Mouse (Mus musculus): Measurements from ENCODE around the gene Bahd1. TPM values are rescaled to one million over a fixed set of nuclear protein-coding genes. Genes with fewer than 3 reads are reported as not detected.
A peak's percentile ranks its signal among the peaks of the same experiment; 100 is the strongest.

The Bahd1 gene
- total RNA-seq, 1 experiment, result 7.7 TPM

DNA sequence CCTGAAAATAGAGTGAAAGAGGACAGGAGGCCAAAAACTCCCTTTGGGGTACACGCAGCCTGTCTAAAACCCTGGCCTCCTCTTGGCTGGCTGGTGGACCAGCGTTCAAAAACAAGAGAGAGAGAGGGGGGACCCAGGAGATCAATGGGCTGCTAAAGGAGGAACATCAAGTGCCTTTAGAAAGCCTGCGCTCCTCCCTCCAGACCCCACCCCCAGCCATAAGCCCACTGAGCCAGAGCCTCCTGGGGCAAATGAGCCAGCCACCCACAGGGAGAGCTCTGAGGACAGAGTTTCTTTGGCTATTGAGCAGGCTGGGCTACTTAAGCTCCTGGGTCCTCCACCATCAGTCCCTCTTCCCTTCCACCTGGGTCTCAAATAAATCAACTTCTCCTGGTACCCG is 1.4 kb upstream of the Bahd1 start:
- Histone ChIP-seq H3K9ac (ENCODE audit: insufficient read depth, low read depth, low read length, poor library complexity, severe bottlenecking) (no peak overlapping the region), H3K36me3 (ENCODE audit: control insufficient read depth, insufficient read depth, low read length, poor library complexity, severe bottlenecking) (no peaks in the 10 kb centered on the region), H3K9me3 (ENCODE audit: control insufficient read depth, insufficient read depth, low read depth, low read length) (no peaks in the 10 kb centered on the region), H3K4me1 (ENCODE audit: control insufficient read depth in 2 of 2, insufficient read depth in 2 of 2, low read length in 2 of 2, poor library complexity in 1 of 2) (peaks cover 0 to 18% of the 10 kb centered on the region in 2 experiments; a peak in 2 of 4 replicates), H3K27ac (ENCODE audit: insufficient read depth, low read depth, low read length, poor library complexity, severe bottlenecking) (no peak overlapping the region), H3K4me3 (ENCODE audit: insufficient read depth in 1 of 2, low read depth in 1 of 2, low read length in 2 of 2, poor library complexity in 1 of 2, severe bottlenecking in 1 of 2) (no peak overlapping the region)
- TF ChIP-seq ZNF384 (IDR thresholded peaks at IDR 0.05; ENCODE audit: low read depth, low read length), result no peak
- TF ChIP-seq HCFC1 (IDR thresholded peaks at IDR 0.05; ENCODE audit: borderline replicate concordance, insufficient read depth, low read length), result no peak
- TF ChIP-seq ZC3H11A (IDR thresholded peaks at IDR 0.05; ENCODE audit: borderline replicate concordance, low read depth, low read length), result no peak
- no peak for TF ChIP-seq MAFK (IDR thresholded peaks at IDR 0.05; ENCODE audit: insufficient read depth, low read depth, low read length)
- no peak for TF ChIP-seq CHD2 (IDR thresholded peaks at IDR 0.05; ENCODE audit: low read depth, low read length)
- DNase-seq (ENCODE audit: low read depth, low spot score), result no peak
- in situ Hi-C loops (cut with MboI; ENCODE audit: low sequenced_read_pairs in 2 of 2, unreplicated experiment in 2 of 2), result loop anchor here (5.0 to 25.0 kb wide), 2 partner anchors 151 to 411 kb away; partner anchors contain the start of genes Inafm2 (in 1 of the 2) and Srp14 (in 1 of the 2)

DNA sequence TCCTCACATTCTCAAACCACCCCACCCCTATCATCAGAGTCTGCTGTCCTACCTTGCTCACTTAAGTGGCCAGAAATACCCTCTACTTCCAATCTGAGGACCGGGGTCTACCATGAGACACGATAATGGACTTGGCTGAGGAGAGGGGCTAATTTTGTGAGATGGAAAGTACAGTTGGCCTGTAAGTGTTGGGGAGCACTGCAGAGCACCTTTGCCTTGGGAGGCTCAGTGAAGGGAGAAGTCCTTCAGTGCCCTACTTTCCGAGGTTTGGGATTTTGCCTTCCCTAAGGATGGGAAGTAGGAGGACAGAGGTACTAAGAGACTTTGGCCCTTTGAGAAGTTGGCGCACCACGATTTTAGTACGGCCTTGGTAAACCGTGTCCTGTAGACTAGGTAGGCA is 871 bp upstream of the Bahd1 start:
- Histone ChIP-seq H3K9ac (ENCODE audit: insufficient read depth, low read depth, low read length, poor library complexity, severe bottlenecking) (no peak overlapping the region), H3K9me3 (ENCODE audit: control insufficient read depth, insufficient read depth, low read depth, low read length) (no peaks in the 10 kb centered on the region), H3K36me3 (ENCODE audit: control insufficient read depth, insufficient read depth, low read length, poor library complexity, severe bottlenecking) (no peaks in the 10 kb centered on the region), H3K4me3 (ENCODE audit: insufficient read depth in 1 of 2, low read depth in 1 of 2, low read length in 2 of 2, poor library complexity in 1 of 2, severe bottlenecking in 1 of 2) (no peak overlapping the region), H3K27ac (ENCODE audit: insufficient read depth, low read depth, low read length, poor library complexity, severe bottlenecking) (no peak overlapping the region), H3K4me1 (ENCODE audit: control insufficient read depth in 2 of 2, insufficient read depth in 2 of 2, low read length in 2 of 2, poor library complexity in 1 of 2) (peaks cover 0 to 20% of the 10 kb centered on the region in 2 experiments; a peak in 2 of 4 replicates)
- DNase-seq (ENCODE audit: low read depth, low spot score), result no peak
- no peak for TF ChIP-seq CHD2 (IDR thresholded peaks at IDR 0.05; ENCODE audit: low read depth, low read length)
- TF ChIP-seq MAFK (IDR thresholded peaks at IDR 0.05; ENCODE audit: insufficient read depth, low read depth, low read length), result no peak
- no peak for TF ChIP-seq HCFC1 (IDR thresholded peaks at IDR 0.05; ENCODE audit: borderline replicate concordance, insufficient read depth, low read length)
- no peak for TF ChIP-seq ZC3H11A (IDR thresholded peaks at IDR 0.05; ENCODE audit: borderline replicate concordance, low read depth, low read length)
- no peak for TF ChIP-seq ZNF384 (IDR thresholded peaks at IDR 0.05; ENCODE audit: low read depth, low read length)
- in situ Hi-C loops (cut with MboI; ENCODE audit: low sequenced_read_pairs in 2 of 2, unreplicated experiment in 2 of 2), result loop anchor here (5.0 to 25.0 kb wide), 2 partner anchors 152 to 412 kb away; partner anchors contain the start of genes Inafm2 (in 1 of the 2) and Srp14 (in 1 of the 2)

DNA sequence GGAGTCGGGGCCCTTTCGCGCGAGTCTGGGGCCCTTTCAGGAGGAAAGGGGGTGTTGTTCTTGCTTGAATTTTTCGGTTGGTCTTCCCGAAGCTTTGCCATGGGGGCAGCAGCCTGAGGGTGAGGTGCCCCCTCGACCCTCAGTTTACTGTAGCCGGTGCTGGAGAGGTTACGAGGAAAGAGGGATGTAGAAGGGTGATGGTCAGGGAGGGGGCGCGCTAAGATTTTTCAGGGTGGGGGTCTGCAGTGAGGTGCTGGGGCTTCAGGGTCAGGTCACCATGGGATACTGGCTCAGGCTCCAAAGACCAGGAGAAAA is 606 bp downstream of the Bahd1 start:
- no peak for DNase-seq (ENCODE audit: low read depth, low spot score)
- TF ChIP-seq MAFK (IDR thresholded peaks at IDR 0.05; ENCODE audit: insufficient read depth, low read depth, low read length) (no peak), ZC3H11A (IDR thresholded peaks at IDR 0.05; ENCODE audit: borderline replicate concordance, low read depth, low read length) (no peak)
- no peaks in the 10 kb centered on the region for H3K9me3 ChIP-seq (ENCODE audit: control insufficient read depth, insufficient read depth, low read depth, low read length)
- H3K36me3 ChIP-seq (ENCODE audit: control insufficient read depth, insufficient read depth, low read length, poor library complexity, severe bottlenecking), result no peaks in the 10 kb centered on the region
- H3K4me3 ChIP-seq (ENCODE audit: insufficient read depth in 1 of 2, low read depth in 1 of 2, low read length in 2 of 2, poor library complexity in 1 of 2, severe bottlenecking in 1 of 2), result peak overlapping the region; percentile 54 to 59
- in situ Hi-C loops (cut with MboI; ENCODE audit: low sequenced_read_pairs in 2 of 2, unreplicated experiment in 2 of 2), result no loop called here
- H3K9ac ChIP-seq (ENCODE audit: insufficient read depth, low read depth, low read length, poor library complexity, severe bottlenecking), result peak overlapping the region; percentile 26; the same call in 1 of the 2 replicates
- H3K4me1 ChIP-seq (ENCODE audit: control insufficient read depth in 2 of 2, insufficient read depth in 2 of 2, low read length in 2 of 2, poor library complexity in 1 of 2), result peaks cover 0 to 20% of the 10 kb centered on the region in 2 experiments; a peak in 2 of 4 replicates
- no peak overlapping the region for H3K27ac ChIP-seq (ENCODE audit: insufficient read depth, low read depth, low read length, poor library complexity, severe bottlenecking)

DNA sequence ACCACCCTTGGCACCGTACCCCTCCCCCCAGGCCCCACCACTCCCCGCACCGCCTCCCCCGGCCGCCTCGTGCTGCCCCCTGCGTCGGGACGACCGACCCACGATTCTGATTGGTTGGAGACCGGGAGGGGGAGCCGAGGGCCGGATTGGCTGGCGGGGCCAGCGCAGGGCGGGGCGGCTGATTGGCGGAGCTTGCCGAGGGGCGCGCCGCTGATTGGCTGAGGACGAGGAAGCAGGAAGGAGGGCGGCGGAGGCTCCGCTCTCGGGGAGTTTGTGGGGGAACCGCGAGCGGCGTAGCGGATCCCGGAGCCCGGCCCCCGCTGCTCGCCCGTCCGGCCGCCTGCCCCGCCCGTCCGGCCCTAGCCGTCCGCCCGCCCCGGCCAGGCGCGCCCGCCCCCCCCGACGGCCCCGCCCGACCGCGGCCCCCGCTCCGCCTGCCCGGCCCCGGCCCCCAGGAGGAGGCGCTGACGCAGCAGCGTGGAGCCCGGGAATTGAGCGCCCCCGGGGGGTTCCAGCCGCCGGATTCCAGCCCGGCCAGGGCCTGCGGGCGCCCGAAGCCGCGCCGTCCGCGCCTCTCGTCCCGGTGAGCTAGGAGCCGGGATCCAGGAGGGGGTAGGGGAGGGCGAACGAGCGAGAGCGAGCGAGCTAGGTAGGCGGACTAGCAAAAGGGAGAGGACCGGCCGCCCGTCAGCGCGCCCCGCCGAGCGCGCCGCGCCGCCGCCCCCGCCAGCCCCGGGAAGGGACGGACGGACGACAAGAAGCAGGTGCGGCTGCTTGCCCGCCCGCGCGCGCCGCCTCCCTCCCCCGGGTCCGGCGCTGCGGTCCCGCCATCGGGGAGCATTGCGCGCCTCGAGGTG is 1.2 kb downstream of the Bahd1 start:
- Histone ChIP-seq H3K9me3 (ENCODE audit: control insufficient read depth, insufficient read depth, low read depth, low read length) (no peaks in the 10 kb centered on the region), H3K36me3 (ENCODE audit: control insufficient read depth, insufficient read depth, low read length, poor library complexity, severe bottlenecking) (no peaks in the 10 kb centered on the region), H3K9ac (ENCODE audit: insufficient read depth, low read depth, low read length, poor library complexity, severe bottlenecking) (peak overlapping the region; percentile 83), H3K4me3 (ENCODE audit: insufficient read depth in 1 of 2, low read depth in 1 of 2, low read length in 2 of 2, poor library complexity in 1 of 2, severe bottlenecking in 1 of 2) (peak overlapping the region; percentile 85 to 87), H3K27ac (ENCODE audit: insufficient read depth, low read depth, low read length, poor library complexity, severe bottlenecking) (no peak overlapping the region), H3K4me1 (ENCODE audit: control insufficient read depth in 2 of 2, insufficient read depth in 2 of 2, low read length in 2 of 2, poor library complexity in 1 of 2) (peaks cover 0 to 20% of the 10 kb centered on the region in 2 experiments; a peak in 2 of 4 replicates)
- DNase-seq (ENCODE audit: low read depth, low spot score), result peak; percentile 88
- no peak for TF ChIP-seq ZC3H11A (IDR thresholded peaks at IDR 0.05; ENCODE audit: borderline replicate concordance, low read depth, low read length)
- 0 out of 2 replicates have a peak, but pooled peaks have one; percentile 53 for TF ChIP-seq CHD2 (IDR thresholded peaks at IDR 0.05; ENCODE audit: low read depth, low read length)
- in situ Hi-C loops (cut with MboI; ENCODE audit: low sequenced_read_pairs in 2 of 2, unreplicated experiment in 2 of 2), result no loop called here

Data from ES-E14 (cell line).